Mouse (Mus musculus): ENCODE results near the gene Nlgn3.

- TF ChIP-seq POLR2A (IDR thresholded peaks at IDR 0.05; ENCODE audit: control insufficient read depth, low read depth, low read length), result no peak
- TF ChIP-seq CTCF (IDR thresholded peaks at IDR 0.05; ENCODE audit: control insufficient read depth, insufficient read depth, insufficient replicate concordance, low read depth, low read length), result no peak
These were observed 20.8 kb downstream of the Nlgn3 start for GRCm38 (mm10) chrX:101319775-101320174.
